Mouse (Mus musculus) spleen, adult 2 months (tissue): ENCODE data around the gene Psme4.

Experiments
- CTCF ChIP-seq: fragments of 200-500 bp; IDR thresholded peaks from 2 replicates; pipeline ENCODE4 v1.5.1; 2011; ENCODE audit warnings: mild to moderate bottlenecking, inconsistent platforms; ENCODE audit not compliant: insufficient read depth, insufficient read length, insufficient replicate concordance; ENCODE audit errors: extremely low read depth
- POLR2A ChIP-seq: fragments of 200-500 bp; IDR thresholded peaks from 2 replicates; pipeline ENCODE4 v1.6.1; 2011; ENCODE audit warnings: low read depth, low read length, inconsistent platforms

GRCm38 (mm10) chr11:30774638-30775037 is 3.1 kb downstream of the Psme4 start:
- TF ChIP-seq POLR2A = no peak
- no peak for TF ChIP-seq CTCF
